Mouse (Mus musculus): ENCODE results near the gene Asb18.

Asb18 gene

GRCm38 (mm10) chr1:89931120-89931519, 83.3 kb downstream of the Asb18 start, which contains the start of gene Gbx2:
Gene Gbx2, minus strand, starts transcription at chr1:89931179.
- DNase-seq = peak; percentile 81

- DNase-seq = peak; percentile 34
Observed at GRCm38 (mm10) chr1:89930551-89930950, 83.9 kb downstream of the Asb18 start.

GRCm38 (mm10) chr1:89929721-89930505, 84.6 kb downstream of the Asb18 start:
- DNase-seq = peak; percentile 58

- no peak for DNase-seq
Observed at GRCm38 (mm10) chr1:89929181-89929580, 85.3 kb downstream of the Asb18 start.

GRCm38 (mm10) chr1:89928676-89929075, 85.8 kb downstream of the Asb18 start:
- peak; percentile 29 for DNase-seq

GRCm38 (mm10) chr1:89927061-89927661, 87.3 kb downstream of the Asb18 start:
- DNase-seq = peak; percentile 53

- DNase-seq = no peak
Observed at GRCm38 (mm10) chr1:89926583-89927060, 87.8 kb downstream of the Asb18 start.

- DNase-seq = no peak
Observed at GRCm38 (mm10) chr1:89925501-89926190, 88.8 kb downstream of the Asb18 start.

- DNase-seq = no peak
Observed at GRCm38 (mm10) chr1:89923642-89924020, 90.8 kb downstream of the Asb18 start.

- no peak for DNase-seq
Observed at GRCm38 (mm10) chr1:89922883-89923641, 91.4 kb downstream of the Asb18 start.

- no peak for DNase-seq
Observed at GRCm38 (mm10) chr1:89922282-89922681, 92.2 kb downstream of the Asb18 start.

GRCm38 (mm10) chr1:89921806-89922205, 92.7 kb downstream of the Asb18 start:
- DNase-seq = no peak

GRCm38 (mm10) chr1:89919206-89919605, 95.3 kb downstream of the Asb18 start:
- no peak for DNase-seq

- DNase-seq = no peak
Observed at GRCm38 (mm10) chr1:89918111-89918510, 96.4 kb downstream of the Asb18 start.

GRCm38 (mm10) chr1:89913611-89914010, 100.9 kb downstream of the Asb18 start:
- DNase-seq = no peak

GRCm38 (mm10) chr1:89912392-89912791, 102.1 kb downstream of the Asb18 start:
- peak; percentile 53 for DNase-seq

- no peak for DNase-seq
Observed at GRCm38 (mm10) chr1:89909796-89910195, 104.7 kb downstream of the Asb18 start.

GRCm38 (mm10) chr1:89902641-89903040, 111.8 kb downstream of the Asb18 start:
- no peak for DNase-seq

- DNase-seq = no peak
Observed at GRCm38 (mm10) chr1:89902236-89902635, 112.2 kb downstream of the Asb18 start.

GRCm38 (mm10) chr1:89901381-89901780, 113.1 kb downstream of the Asb18 start:
- DNase-seq = no peak
